Mouse (Mus musculus): Measurements from ENCODE around the gene Tex13c2. TPM values are rescaled to one million over a fixed set of nuclear protein-coding genes. Genes with fewer than 3 reads are reported as not detected.

The Tex13c2 gene
- polyA plus RNA-seq, 1 experiment: not detected

DNA sequence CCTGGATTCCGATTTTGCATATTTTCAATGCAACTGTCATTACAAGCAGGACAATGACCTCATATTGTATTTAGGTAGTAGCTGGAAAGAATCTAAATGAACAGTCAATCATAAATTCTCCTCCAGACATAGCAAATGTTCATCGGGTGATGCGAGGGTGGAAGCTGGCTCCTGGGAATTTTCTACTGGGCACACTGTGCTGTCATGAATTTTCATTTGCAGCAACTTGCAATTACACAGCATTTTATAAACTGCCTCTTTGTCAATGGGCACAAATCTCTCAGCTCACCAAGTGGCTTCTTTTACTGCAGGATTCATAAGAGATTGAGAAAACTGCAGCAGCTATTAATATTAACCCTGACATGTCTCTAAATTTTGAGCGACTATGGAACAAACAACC is 41.2 kb downstream of the Tex13c2 start:
- no peak overlapping the region for H3K4me3 ChIP-seq (ENCODE audit: insufficient read depth, low read length)
- H3K27ac ChIP-seq (ENCODE audit: insufficient read depth, low read length): no peak overlapping the region
- no peaks in the 10 kb centered on the region for H3K4me1 ChIP-seq (ENCODE audit: control insufficient read depth, insufficient read depth, low read length)
- no peak for TF ChIP-seq POLR2A (IDR thresholded peaks at IDR 0.05; ENCODE audit: low read depth, low read length)
- no peak for TF ChIP-seq CTCF (IDR thresholded peaks at IDR 0.05; ENCODE audit: borderline replicate concordance, insufficient read depth, low read length)

DNA sequence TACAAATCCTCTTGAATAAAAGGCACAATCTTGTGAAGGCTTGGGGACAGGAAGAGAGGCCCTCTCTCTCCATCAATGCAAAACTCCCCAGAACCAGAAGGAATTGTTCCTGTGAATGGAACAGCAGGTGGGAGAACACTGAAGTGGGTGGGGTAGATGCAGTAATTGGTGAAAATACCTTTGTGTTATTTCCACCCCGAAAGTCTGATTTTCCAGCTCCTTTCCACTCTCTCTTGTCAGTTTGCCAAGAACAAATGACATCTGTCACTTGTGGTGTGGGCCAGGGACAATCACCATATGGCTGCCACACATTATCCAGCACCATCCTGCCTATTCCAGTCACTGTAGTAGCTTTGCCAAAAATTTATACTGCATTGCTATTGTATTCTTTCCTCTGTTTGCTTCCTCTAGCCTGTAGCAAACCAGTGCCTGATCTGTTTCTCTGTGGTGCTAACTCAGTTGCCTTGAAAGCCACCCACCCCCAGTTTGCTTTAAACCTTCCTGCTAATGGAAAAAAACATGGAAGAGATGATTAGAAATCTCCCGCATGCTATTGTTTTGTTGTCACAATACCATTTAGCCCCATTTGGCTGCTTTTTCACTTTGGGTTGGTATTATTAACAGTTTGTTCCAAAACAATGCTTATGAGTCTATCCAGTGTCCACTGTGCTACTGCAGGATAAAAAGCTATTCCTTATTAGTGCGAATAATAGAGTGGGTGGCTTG is 50.7 kb downstream of the Tex13c2 start:
- TF ChIP-seq POLR2A (IDR thresholded peaks at IDR 0.05; ENCODE audit: low read depth, low read length) (no peak), CTCF (IDR thresholded peaks at IDR 0.05; ENCODE audit: borderline replicate concordance, insufficient read depth, low read length) (no peak)
- Histone ChIP-seq H3K27ac (ENCODE audit: insufficient read depth, low read length) (no peak overlapping the region), H3K4me1 (ENCODE audit: control insufficient read depth, insufficient read depth, low read length) (no peaks in the 10 kb centered on the region), H3K4me3 (ENCODE audit: insufficient read depth, low read length) (peak overlapping the region; percentile 11; the same call in 1 of the 2 replicates)

GRCm38 (mm10) chrX:42540756-42541053 is 51.2 kb downstream of the Tex13c2 start:
- no peak for TF ChIP-seq POLR2A (IDR thresholded peaks at IDR 0.05; ENCODE audit: low read depth, low read length)
- Histone ChIP-seq H3K4me1 (ENCODE audit: control insufficient read depth, insufficient read depth, low read length) (no peaks in the 10 kb centered on the region), H3K27ac (ENCODE audit: insufficient read depth, low read length) (no peak overlapping the region), H3K4me3 (ENCODE audit: insufficient read depth, low read length) (no peak overlapping the region)

Other genes starting within 250 kb of the Tex13c2 start
- not detected in 2 replicates for gene Sh2d1a, start 12.8 kb downstream of the Tex13c2 start, polyA plus RNA-seq (2011; ENCODE audit: insufficient read length, low read depth, missing spikeins)

Measured in embryonic fibroblast, embryonic 13.5 days (primary cell).